Mouse (Mus musculus): Measurements from ENCODE around the gene Rnf220.

GRCm38 (mm10) chr4:117349327-117349726 is 147.5 kb downstream of the Rnf220 start:
- TF ChIP-seq POLR2A (IDR thresholded peaks at IDR 0.05; ENCODE audit: extremely low read depth, insufficient read depth, low read length) (no peak), CTCF (IDR thresholded peaks at IDR 0.05; ENCODE audit: extremely low read depth, insufficient read depth, low read length) (no peak)

Measured in cortical plate, adult 2 months (tissue).